Mouse (Mus musculus): ENCODE measurements around the gene Cd300c2. TPM values are rescaled to one million over a fixed set of nuclear protein-coding genes. Genes with fewer than 3 reads are reported as not detected.
"Not testable (repeated sequence)": the region's sequence is repeated elsewhere in the genome, so short reads cannot be mapped to it uniquely, and the experiment has no call there.

Cd300c2 gene
- 3.3 and 3.6 TPM in 2 replicates for polyA plus RNA-seq (2015; fragmentation: Nextera tagmentation; extraction: Ambion mirVana)

- WGBS = 72% methylated on average over 7 of the region's 7 CpGs
Observed at GRCm38 (mm10) chr11:115001474-115002040, at the start of gene Cd300c2. TSS of gene Cd300c2 (minus strand) at chr11:115001880.

GRCm38 (mm10) chr11:115049282-115049895, 47.7 kb upstream of the Cd300c2 start:
- no peak overlapping the region for H3K27ac ChIP-seq
- H3K4me1 ChIP-seq = no peaks in the 10 kb centered on the region
- no peak for ATAC-seq (ENCODE audit: insufficient read depth, low FRiP score, low read depth)
- H3K27me3 ChIP-seq (replicated peaks) = no peaks in the 10 kb centered on the region
- H3K9me3 ChIP-seq = no peaks in the 10 kb centered on the region
- no peak overlapping the region for H3K4me2 ChIP-seq
- WGBS = 39% methylated on average over 3 of the region's 3 CpGs
- H3K36me3 ChIP-seq = no peaks in the 10 kb centered on the region
- H3K4me3 ChIP-seq (replicated peaks) = no peak overlapping the region
- no peak overlapping the region for H3K9ac ChIP-seq

More at GRCm38 (mm10) chr11:115001474-115002040, at the start of gene Cd300c2:
- H3K27me3 ChIP-seq (replicated peaks) = no peaks in the 10 kb centered on the region
- no peaks in the 10 kb centered on the region for H3K36me3 ChIP-seq
- no peak within 1 kb of the TSS for H3K4me3 ChIP-seq (replicated peaks)
- no peak within 1 kb of the TSS for H3K27ac ChIP-seq
- no peak within 1 kb of the TSS for H3K4me2 ChIP-seq
- no peaks in the 10 kb centered on the region for H3K9me3 ChIP-seq
- ATAC-seq (ENCODE audit: insufficient read depth, low FRiP score, low read depth) = no peak
- no peaks in the 10 kb centered on the region for H3K4me1 ChIP-seq
- H3K9ac ChIP-seq = no peak within 1 kb of the TSS

DNA sequence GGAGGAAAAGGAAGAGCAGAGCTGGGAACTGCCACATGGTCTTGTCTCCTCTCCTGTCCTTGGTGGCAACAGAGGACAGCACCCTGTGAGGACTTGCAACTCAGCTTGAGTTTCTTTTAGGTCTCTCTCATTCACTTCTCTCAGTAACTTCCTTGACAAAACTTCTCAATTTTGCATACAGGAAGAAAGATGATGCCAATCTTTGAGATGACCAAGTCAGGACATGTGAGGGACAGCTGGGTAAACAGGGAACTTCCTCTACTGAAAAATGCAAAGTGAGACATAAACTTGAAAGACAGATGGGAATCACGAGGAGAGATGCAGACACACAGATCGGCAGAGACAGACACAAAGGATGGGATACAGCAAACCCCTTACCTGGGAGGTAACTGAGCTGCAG, 46.6 kb upstream of the Cd300c2 start, which contains the start of gene Cd300ld3:
TSS of gene Cd300ld3 (minus strand) at position 151 of the 400 bp plus-strand sequence.
- H3K4me1 ChIP-seq = no peaks in the 10 kb centered on the region
- WGBS = 64% methylated on average over 2 of the region's 2 CpGs
- no peaks in the 10 kb centered on the region for H3K36me3 ChIP-seq
- no peaks in the 10 kb centered on the region for H3K27me3 ChIP-seq (replicated peaks)
- ATAC-seq (ENCODE audit: insufficient read depth, low FRiP score, low read depth) = no peak
- H3K4me2 ChIP-seq = no peak within 1 kb of the TSS
- no peaks in the 10 kb centered on the region for H3K9me3 ChIP-seq
- H3K4me3 ChIP-seq (replicated peaks) = no peak within 1 kb of the TSS
- no peak within 1 kb of the TSS for H3K9ac ChIP-seq
- H3K27ac ChIP-seq = no peak within 1 kb of the TSS

DNA sequence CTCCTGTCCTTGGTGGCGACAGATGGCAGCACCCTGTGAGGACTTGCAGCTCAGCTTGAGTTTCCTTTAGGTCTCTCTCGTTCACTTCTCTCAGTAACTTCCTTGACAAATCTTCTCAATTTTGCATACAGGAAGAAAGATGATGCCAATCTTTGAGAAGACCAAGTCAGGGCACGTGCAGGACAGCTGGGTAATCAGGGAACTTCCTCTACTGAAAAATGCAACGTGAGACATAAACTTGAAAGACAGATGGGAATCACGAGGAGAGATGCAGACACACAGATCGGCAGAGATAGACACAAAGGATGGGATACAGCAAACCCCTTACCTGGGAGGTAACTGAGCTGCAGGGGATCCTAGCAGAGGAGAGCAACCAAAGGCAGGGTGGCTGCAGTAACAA, 36.0 kb upstream of the Cd300c2 start, which contains the start of gene Cd300ld5:
TSS of gene Cd300ld5 (minus strand) at position 101 of the 400 bp plus-strand sequence.
- ATAC-seq (ENCODE audit: insufficient read depth, low FRiP score, low read depth); H3K4me1 ChIP-seq; H3K27me3 ChIP-seq (replicated peaks); H3K36me3 ChIP-seq; H3K9ac ChIP-seq; H3K4me3 ChIP-seq (replicated peaks); H3K4me2 ChIP-seq; H3K27ac ChIP-seq; H3K9me3 ChIP-seq: not testable (repeated sequence)
- no CpG with 5 or more reads among the region's 6 CpGs for WGBS

DNA sequence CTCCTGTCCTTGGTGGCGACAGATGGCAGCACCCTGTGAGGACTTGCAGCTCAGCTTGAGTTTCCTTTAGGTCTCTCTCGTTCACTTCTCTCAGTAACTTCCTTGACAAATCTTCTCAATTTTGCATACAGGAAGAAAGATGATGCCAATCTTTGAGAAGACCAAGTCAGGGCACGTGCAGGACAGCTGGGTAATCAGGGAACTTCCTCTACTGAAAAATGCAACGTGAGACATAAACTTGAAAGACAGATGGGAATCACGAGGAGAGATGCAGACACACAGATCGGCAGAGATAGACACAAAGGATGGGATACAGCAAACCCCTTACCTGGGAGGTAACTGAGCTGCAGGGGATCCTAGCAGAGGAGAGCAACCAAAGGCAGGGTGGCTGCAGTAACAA, 25.2 kb upstream of the Cd300c2 start, which contains the start of gene Cd300ld4:
TSS of gene Cd300ld4 (minus strand) at position 101 of the 400 bp plus-strand sequence.
- H3K36me3 ChIP-seq; ATAC-seq (ENCODE audit: insufficient read depth, low FRiP score, low read depth); H3K9me3 ChIP-seq; H3K4me1 ChIP-seq; H3K27ac ChIP-seq; H3K27me3 ChIP-seq (replicated peaks); H3K4me2 ChIP-seq; H3K4me3 ChIP-seq (replicated peaks); H3K9ac ChIP-seq: not testable (repeated sequence)
- no CpG with 5 or more reads among the region's 6 CpGs for WGBS

DNA sequence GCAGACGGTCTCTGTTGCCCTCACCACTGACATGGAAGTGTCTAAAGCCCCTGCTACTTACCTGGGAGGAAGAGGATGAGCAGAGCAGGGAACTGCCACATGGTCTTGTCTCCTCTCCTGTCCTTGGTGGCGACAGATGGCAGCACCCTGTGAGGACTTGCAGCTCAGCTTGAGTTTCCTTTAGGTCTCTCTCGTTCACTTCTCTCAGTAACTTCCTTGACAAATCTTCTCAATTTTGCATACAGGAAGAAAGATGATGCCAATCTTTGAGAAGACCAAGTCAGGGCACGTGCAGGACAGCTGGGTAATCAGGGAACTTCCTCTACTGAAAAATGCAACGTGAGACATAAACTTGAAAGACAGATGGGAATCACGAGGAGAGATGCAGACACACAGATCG, 14.4 kb upstream of the Cd300c2 start, which contains the start of gene Cd300ld2:
TSS of gene Cd300ld2 (minus strand) at position 101 of the 400 bp plus-strand sequence.
- ATAC-seq (ENCODE audit: insufficient read depth, low FRiP score, low read depth); H3K9me3 ChIP-seq; H3K27ac ChIP-seq; H3K4me3 ChIP-seq (replicated peaks); H3K4me1 ChIP-seq; H3K27me3 ChIP-seq (replicated peaks); H3K36me3 ChIP-seq; H3K4me2 ChIP-seq; H3K9ac ChIP-seq: not testable (repeated sequence)
- no CpG with 5 or more reads among the region's 7 CpGs for WGBS

DNA sequence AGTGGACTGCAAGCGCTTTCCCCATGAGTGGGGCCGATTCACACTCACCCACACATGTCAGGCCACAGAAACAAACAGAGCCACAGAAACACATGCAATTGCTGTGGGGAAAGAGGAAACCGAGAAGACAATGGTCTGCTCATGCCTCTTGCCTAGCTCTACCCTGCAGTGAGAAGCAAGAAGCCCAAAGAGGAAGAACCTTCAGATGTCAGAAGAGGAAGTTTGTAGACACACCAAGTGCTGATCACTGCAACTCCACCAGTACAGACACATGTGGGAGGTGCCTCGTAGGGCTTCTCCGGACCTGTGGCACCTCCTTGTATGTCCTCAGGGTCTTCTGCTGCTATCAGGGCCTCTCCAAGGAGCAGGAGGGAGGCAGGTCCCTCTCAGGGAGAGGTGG, 2.4 kb upstream of the Cd300c2 start:
- Histone ChIP-seq H3K4me2 (no peak overlapping the region), H3K9ac (no peak overlapping the region), H3K36me3 (no peaks in the 10 kb centered on the region), H3K4me1 (no peaks in the 10 kb centered on the region), H3K27me3 (replicated peaks) (no peaks in the 10 kb centered on the region), H3K4me3 (replicated peaks) (no peak overlapping the region), H3K27ac (no peak overlapping the region), H3K9me3 (no peaks in the 10 kb centered on the region)
- WGBS = 78% methylated on average over 5 of the region's 5 CpGs
- ATAC-seq (ENCODE audit: insufficient read depth, low FRiP score, low read depth) = no peak

DNA sequence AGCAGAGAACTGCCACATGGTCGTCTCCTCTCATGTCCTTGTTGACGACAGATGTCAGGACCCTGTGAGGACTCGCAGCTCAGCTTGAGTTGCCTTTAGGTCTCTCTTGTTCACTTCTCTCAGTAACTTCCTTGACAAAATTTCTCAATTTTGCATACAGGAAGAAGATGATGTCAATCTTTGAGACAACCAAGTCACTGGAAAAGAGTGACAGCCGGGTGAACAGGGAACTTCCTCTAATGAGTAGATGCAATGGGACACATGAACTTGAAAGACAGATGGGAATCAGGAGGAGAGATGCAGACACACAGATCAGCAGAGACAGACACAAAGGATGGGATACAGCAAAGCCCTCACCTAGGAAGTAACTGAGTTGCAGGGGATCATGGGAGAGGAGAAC, 11.9 kb downstream of the Cd300c2 start, which contains the start of gene Cd300ld:
TSS of gene Cd300ld (minus strand) at position 130 of the 400 bp plus-strand sequence.
- WGBS = 65% methylated on average over 4 of the region's 4 CpGs
- Histone ChIP-seq H3K27ac (no peak within 1 kb of the TSS), H3K9me3 (no peaks in the 10 kb centered on the region), H3K4me1 (no peaks in the 10 kb centered on the region), H3K4me2 (no peak within 1 kb of the TSS), H3K36me3 (no peaks in the 10 kb centered on the region), H3K4me3 (replicated peaks) (no peak within 1 kb of the TSS), H3K9ac (no peak within 1 kb of the TSS), H3K27me3 (replicated peaks) (no peaks in the 10 kb centered on the region)
- no peak for ATAC-seq (ENCODE audit: insufficient read depth, low FRiP score, low read depth)

DNA sequence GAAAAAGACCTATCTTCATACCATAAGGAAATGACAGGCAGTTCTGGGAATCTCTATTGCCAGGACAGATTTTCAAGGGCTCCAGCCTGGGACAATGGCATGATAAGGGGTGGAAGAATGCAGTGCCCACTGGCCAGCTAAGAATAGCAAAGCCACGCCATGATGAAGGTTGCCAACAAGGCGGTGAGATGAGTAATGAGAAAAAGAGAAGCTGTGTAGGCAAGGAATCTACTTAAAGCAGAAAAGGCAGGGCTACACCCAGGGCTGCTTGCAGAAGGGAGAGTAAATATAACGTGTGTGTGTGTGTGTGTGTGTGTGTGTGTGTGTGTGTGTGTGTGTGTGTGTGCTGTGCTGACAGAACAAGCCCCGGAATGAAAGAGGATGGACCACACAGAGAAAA, 19.8 kb downstream of the Cd300c2 start:
- 52% methylated on average over 4 of the region's 4 CpGs for WGBS
- Histone ChIP-seq H3K9ac (no peak overlapping the region), H3K27ac (no peak overlapping the region), H3K4me3 (replicated peaks) (no peak overlapping the region), H3K27me3 (replicated peaks) (no peaks in the 10 kb centered on the region), H3K4me2 (no peak overlapping the region), H3K4me1 (no peaks in the 10 kb centered on the region), H3K9me3 (no peaks in the 10 kb centered on the region), H3K36me3 (no peaks in the 10 kb centered on the region)
- no peak for ATAC-seq (ENCODE audit: insufficient read depth, low FRiP score, low read depth)

DNA sequence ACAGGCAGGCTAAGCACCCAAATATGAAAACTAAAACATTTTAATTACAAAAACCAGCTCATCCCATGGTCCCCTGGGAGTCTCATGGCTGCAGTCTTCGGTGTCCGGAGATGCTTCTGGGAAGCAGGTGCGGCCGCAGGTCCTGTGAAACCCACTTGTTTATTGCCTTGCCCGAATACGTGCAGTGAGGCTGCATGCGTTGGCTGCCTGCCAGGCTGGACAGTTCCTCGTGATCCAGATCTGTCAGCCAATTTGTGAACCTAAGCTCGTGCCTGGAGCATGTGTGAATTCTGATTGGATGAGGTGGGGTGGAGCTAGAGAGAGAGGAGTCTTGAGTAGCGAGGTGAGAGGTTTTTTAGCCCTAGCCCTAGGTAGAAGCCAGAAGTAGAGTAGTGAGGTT, 29.0 kb downstream of the Cd300c2 start:
- no peak overlapping the region for H3K9ac ChIP-seq
- no peak for ATAC-seq (ENCODE audit: insufficient read depth, low FRiP score, low read depth)
- no peak overlapping the region for H3K4me2 ChIP-seq
- no peaks in the 10 kb centered on the region for H3K36me3 ChIP-seq
- no peaks in the 10 kb centered on the region for H3K9me3 ChIP-seq
- no peaks in the 10 kb centered on the region for H3K27me3 ChIP-seq (replicated peaks)
- H3K27ac ChIP-seq = no peak overlapping the region
- H3K4me1 ChIP-seq = no peaks in the 10 kb centered on the region
- 80% methylated on average over 10 of the region's 10 CpGs for WGBS
- no peak overlapping the region for H3K4me3 ChIP-seq (replicated peaks)

- Histone ChIP-seq H3K9me3 (no peaks in the 10 kb centered on the region), H3K27ac (no peak within 1 kb of the TSS), H3K4me3 (replicated peaks) (no peak within 1 kb of the TSS), H3K27me3 (replicated peaks) (no peaks in the 10 kb centered on the region), H3K4me2 (no peak within 1 kb of the TSS), H3K4me1 (no peaks in the 10 kb centered on the region), H3K9ac (no peak within 1 kb of the TSS), H3K36me3 (no peaks in the 10 kb centered on the region)
- ATAC-seq (ENCODE audit: insufficient read depth, low FRiP score, low read depth) = no peak
- 80% methylated on average over 9 of the region's 9 CpGs for WGBS
Observed at GRCm38 (mm10) chr11:114968752-114969207, 32.9 kb downstream of the Cd300c2 start, which contains the start of gene Cd300c. TSS of gene Cd300c (minus strand) at chr11:114969157.

- Histone ChIP-seq H3K4me2 (no peak overlapping the region), H3K9me3 (no peaks in the 10 kb centered on the region), H3K27ac (no peak overlapping the region), H3K36me3 (no peaks in the 10 kb centered on the region), H3K4me3 (replicated peaks) (no peak overlapping the region), H3K9ac (no peak overlapping the region), H3K4me1 (no peaks in the 10 kb centered on the region), H3K27me3 (replicated peaks) (no peaks in the 10 kb centered on the region)
- no peak for ATAC-seq (ENCODE audit: insufficient read depth, low FRiP score, low read depth)
- WGBS = 43% methylated on average over 3 of the region's 3 CpGs
Observed at GRCm38 (mm10) chr11:114965182-114965828, 36.4 kb downstream of the Cd300c2 start.

All from stomach, embryonic 15.5 days (tissue).